Mouse (Mus musculus) small intestine, adult 2 months (tissue): Measurements from ENCODE around the gene Il2rb.

Experiments used
- CTCF ChIP-seq: fragments of 200-500 bp; IDR thresholded peaks from 2 replicates; pipeline ENCODE4 v1.5.1; 2012; ENCODE audit warnings: low read depth, mild to moderate bottlenecking, control low read depth, inconsistent platforms, low read length, moderate library complexity, mixed read lengths; ENCODE audit not compliant: insufficient replicate concordance, insufficient read length; ENCODE audit errors: extremely low read depth
- POLR2A ChIP-seq: fragments of 200-500 bp; IDR thresholded peaks from 2 replicates; pipeline ENCODE4 v1.6.1; 2012; ENCODE audit warnings: low read depth, mild to moderate bottlenecking, control low read depth, inconsistent platforms, low read length, moderate library complexity

GRCm38 (mm10) chr15:78481448-78482000 is 13.5 kb downstream of the Il2rb start:
- TF ChIP-seq CTCF (no peak), POLR2A (no peak)
